Mouse (Mus musculus) natural killer cell, adult 2 months (primary cell): ENCODE measurements around the gene Zfp62.

ENCODE experiments used
- DNase-seq, 2 experiments: peaks; one replicate each; pipeline ENCODE4 v3.0.0; 2022; ENCODE audit warnings: low spot score in 2 of 2

The Zfp62 gene

GRCm38 (mm10) chr11:49248226-49248973 is 45.3 kb downstream of the Zfp62 start:
- DNase-seq = no peak

- DNase-seq = no peak
Measured at GRCm38 (mm10) chr11:49248974-49249700, 46.0 kb downstream of the Zfp62 start.

DNA sequence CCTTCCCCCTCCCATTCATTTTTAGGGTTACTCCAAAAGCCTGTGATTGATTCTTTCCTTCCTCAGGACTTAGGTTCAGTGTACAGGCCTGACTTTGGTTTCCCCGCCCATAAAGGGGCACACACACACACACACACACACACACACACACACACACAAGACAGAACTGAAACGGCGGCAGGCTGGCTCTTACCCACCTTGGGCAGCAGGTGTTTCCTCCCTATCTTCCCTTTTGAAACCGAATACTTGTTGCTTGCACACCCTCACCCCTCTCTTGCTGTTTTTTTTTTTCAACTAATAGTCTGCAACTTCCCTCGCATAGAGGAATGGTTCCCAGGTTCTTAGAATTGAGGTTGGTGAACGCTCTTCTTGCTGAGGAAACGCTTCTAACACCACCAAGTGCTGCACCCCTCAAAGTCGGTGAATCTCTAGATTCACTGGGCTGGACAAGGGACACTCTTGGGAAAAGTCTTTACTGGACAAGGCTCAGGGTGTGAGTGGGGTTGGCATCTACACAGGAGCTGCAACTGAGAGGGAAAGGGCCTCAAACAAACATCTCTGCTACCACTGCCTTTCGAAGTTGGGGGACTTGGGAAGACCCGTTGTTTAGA is 46.8 kb downstream of the Zfp62 start:
- peak; percentile 46 to 83 for DNase-seq

- DNase-seq = peak; percentile 83 to 84
Measured at GRCm38 (mm10) chr11:49250422-49251379, 47.6 kb downstream of the Zfp62 start.

GRCm38 (mm10) chr11:49251380-49251761 is 48.3 kb downstream of the Zfp62 start:
- DNase-seq = no peak

DNA sequence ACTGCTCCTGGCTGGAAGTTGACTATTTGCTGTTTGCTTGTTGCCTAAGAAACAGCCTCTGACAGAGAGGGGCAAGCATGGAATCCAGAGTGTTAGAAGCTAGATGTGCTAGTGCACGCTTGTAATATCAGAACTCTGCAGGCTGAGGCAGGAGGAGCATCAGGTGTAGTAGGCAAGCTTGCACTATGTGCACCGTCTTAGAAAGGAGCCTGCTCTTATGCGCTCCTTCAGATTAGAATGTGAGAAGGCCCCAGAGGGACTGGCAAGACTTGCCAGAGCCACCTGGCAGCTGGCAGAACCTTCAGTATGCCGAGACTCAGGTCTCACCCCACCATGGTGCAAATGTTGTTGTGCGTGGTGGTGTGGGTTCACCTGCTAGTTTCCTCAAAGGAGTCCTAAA is 49.0 kb downstream of the Zfp62 start:
- no peak for DNase-seq

GRCm38 (mm10) chr11:49253035-49253434 is 49.9 kb downstream of the Zfp62 start:
- no peak for DNase-seq

- DNase-seq = no peak
Measured at GRCm38 (mm10) chr11:49259296-49259695, 56.2 kb downstream of the Zfp62 start.

DNA sequence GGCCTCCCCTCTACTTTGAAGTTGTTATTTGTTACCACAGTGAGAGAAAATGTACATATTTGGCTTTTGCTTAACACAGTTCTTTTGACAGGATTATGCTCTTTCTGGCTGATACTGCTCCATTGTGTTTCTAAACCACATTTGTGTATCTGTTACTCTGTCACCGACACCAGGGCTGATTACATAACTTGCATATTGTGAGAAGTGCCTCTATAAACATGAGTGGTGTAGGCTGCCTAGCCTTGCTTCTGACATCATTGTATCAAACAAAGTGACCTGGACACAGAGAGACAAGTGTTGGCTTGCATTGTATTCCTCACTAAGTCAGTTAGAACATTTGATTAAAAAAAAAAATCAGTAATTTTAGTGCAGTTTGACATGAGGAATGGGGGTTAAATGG is 56.7 kb downstream of the Zfp62 start:
- DNase-seq = no peak

DNA sequence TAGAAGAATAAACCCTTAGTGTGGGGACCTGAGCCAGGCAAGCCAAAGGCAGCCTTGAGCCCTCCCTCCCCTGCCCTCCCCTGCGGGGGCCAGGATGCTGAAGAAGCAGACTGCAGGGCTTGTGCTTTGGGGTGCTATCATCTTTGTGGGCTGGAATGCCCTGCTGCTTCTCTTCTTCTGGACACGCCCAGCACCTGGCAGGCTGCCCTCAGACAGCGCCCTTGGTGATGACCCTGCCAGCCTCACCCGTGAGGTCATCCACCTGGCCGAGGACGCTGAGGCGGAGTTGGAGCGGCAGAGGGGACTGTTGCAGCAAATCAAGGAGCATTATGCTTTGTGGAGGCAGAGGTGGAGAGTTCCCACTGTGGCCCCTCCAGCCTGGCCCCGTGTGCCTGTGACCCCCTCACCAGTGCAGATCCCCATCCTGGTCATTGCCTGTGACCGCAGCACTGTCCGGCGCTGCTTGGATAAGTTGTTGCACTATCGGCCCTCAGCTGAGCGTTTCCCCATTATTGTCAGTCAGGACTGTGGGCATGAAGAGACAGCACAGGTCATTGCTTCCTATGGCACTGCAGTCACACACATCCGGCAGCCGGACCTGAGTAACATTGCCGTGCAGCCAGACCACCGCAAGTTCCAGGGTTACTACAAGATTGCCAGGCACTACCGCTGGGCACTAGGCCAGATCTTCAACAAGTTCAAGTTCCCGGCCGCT is 57.7 kb downstream of the Zfp62 start:
- DNase-seq = no peak

DNA sequence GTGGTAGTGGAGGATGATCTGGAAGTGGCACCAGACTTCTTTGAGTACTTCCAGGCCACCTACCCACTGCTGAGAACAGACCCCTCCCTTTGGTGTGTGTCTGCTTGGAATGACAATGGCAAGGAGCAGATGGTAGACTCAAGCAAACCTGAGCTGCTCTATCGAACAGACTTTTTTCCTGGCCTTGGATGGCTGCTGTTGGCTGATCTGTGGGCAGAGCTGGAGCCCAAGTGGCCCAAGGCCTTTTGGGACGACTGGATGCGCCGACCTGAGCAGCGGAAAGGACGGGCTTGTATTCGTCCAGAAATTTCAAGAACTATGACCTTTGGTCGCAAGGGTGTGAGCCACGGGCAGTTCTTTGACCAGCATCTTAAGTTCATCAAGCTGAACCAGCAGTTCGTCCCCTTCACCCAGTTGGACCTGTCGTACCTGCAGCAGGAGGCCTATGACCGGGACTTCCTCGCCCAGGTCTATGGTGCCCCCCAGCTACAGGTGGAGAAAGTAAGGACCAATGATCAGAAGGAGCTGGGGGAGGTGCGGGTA is 58.3 kb downstream of the Zfp62 start:
- no peak for DNase-seq

DNA sequence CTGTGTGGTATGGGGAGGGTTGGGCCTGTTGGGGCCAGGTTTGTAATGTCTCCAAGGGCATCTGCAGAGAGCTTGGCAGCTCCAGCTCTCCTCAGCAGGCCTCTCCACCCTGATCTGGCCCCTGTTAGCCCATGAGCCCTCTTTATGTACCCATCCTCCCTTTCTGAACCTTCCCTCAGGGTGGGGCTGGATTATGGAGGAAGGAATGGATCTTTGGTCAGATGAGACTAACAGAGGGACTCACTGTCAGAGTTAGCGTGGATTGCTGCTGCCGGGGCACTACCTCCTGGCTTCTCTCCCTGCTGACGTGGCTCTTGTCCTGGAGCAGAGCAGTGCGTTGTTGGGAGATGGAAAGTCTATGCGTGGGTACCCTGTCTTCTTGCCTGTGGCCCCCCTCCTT is 59.2 kb downstream of the Zfp62 start:
- no peak for DNase-seq

- DNase-seq = no peak
Measured at GRCm38 (mm10) chr11:49263149-49263548, 60.1 kb downstream of the Zfp62 start.

GRCm38 (mm10) chr11:49264081-49264480 is 61.0 kb downstream of the Zfp62 start:
- DNase-seq = no peak

GRCm38 (mm10) chr11:49264622-49265021 is 61.5 kb downstream of the Zfp62 start:
- no peak for DNase-seq

DNA sequence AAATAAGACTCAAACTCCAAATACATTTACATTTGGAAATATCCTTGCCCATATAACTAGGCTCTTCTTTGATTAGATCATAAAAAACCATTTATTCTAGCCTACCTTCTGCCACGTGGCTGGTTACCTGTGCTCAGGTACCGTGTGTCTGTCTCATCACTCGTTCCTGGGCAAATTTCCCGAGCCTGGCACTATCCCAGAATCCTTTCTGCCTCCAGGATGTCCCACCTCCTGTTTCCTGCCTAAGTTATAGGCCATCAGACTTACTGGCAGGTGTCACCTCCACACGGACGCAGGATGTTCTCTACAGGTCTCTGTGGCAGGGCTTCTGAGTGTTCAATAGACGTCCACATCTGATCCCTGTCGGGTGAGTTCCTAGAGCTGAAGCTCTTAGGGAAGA is 62.0 kb downstream of the Zfp62 start:
- DNase-seq = no peak

GRCm38 (mm10) chr11:49266671-49267070 is 63.6 kb downstream of the Zfp62 start:
- no peak for DNase-seq

DNA sequence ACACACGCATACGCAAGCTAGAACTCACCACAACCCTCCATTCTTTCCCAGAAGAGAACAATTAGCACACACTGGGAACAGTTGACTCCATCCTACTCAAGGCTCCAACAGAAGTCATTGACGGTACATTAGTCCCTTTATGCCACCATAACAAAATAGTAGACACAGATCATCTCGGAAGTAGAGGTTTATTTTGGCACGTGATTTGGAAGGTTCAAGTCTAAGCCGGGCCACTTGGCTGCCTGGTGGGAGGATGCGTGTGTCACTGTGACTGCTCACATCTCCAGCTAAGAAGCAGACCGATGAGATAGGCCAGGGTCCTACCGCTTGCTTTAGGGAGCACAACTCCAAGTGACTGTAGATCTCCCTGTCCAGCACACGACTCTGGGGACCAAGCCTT is 64.2 kb downstream of the Zfp62 start:
- no peak for DNase-seq

DNA sequence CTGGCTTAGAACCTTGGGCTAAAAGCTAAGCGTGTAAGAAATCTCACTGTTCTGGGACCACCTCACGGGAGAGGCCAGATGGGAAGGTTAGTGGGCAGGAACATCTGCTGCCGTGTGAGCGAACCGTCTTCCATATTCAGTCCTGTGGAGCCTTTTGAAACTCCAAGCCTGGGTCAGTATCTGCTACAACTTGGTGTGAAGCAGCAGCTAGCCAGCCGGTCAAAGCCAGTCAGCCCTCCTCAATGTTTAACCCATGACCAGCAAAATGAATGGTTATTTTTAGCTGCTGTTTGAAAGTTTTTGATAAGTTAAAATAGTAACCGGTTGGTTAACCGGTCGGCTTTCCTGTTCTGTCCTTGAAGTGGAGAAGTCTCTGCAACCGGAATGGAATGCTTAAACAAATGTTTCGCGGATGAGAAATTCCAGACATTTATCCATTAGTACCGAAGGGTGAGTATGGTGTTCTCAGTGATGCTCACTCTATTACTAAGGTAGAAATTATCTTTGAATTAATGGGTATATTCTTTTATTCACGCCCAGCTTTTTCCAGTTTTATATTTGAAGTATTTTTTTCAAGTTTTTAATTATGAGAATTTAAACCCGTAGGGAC is 65.0 kb downstream of the Zfp62 start:
- no peak for DNase-seq
